Mouse (Mus musculus): ENCODE results near the gene Pdcd7.
A peak's percentile ranks its signal among the peaks of the same experiment; 100 is the strongest.
"Not testable (repeated sequence)": the region's sequence is repeated elsewhere in the genome, so short reads cannot be mapped to it uniquely, and the experiment has no call there.

The Pdcd7 gene

GRCm38 (mm10) chr9:65345854-65346475, at the start of gene Pdcd7:
Gene Pdcd7, plus strand, starts transcription at chr9:65346104.
- peak; percentile 93 for DNase-seq (ENCODE audit: low read depth, low spot score)

GRCm38 (mm10) chr9:65297056-65297455, 48.8 kb upstream of the Pdcd7 start:
- DNase-seq (ENCODE audit: low read depth, low spot score): no peak

DNA sequence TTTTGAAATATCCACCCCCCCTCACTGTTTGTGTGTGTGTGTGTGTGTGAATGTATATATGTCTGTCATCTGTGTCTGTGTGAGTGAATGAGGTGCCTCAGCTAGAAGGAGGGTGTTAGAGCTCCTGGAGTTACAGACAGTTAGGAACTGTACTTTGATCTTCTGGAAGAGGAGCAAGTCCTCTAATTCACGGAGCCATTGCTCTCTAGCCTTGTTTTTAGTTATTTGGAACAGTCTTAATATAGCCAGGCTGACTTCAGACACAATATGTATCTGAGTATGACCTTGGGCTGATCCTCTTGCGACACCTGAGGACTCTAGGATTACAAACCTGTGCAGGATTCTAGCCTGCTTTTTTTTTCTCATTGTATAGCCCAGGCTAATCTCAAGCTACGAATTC, 47.1 kb upstream of the Pdcd7 start:
- no peak for DNase-seq (ENCODE audit: low read depth, low spot score)

- no peak for DNase-seq (ENCODE audit: low read depth, low spot score)
These were observed 46.3 kb upstream of the Pdcd7 start for GRCm38 (mm10) chr9:65299650-65300049.

DNA sequence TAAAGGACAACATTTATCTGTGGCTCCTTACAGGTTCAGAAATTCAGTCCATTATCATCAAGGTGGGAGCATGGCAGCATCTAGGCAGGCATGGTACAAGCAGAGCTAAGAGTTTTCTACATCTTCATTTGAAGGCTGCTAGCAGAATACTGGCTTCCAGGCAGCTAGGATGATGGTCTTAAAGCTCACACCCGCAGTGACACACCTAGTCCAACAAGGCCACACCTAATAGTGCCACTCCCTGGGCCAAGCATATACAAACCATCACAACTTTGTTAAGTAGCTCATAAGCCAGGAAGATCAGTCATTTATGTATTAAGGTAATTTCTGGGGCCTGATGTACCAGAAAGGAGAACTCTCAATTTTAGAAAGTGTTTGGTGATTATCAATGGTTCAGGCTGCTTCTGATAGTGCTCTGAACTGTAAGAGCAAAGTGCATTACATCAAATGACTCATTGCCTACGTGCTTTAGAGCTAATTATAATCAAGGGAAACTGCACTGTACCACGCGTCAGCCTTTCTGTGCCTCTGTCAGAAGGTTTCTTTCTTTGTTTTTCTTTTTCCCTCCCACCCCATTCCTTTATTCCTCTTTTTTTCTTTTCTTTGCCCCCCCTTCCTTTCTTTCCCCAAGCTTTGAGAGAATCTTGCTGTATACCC, 43.4 kb upstream of the Pdcd7 start:
- DNase-seq (ENCODE audit: low read depth, low spot score): no peak

DNA sequence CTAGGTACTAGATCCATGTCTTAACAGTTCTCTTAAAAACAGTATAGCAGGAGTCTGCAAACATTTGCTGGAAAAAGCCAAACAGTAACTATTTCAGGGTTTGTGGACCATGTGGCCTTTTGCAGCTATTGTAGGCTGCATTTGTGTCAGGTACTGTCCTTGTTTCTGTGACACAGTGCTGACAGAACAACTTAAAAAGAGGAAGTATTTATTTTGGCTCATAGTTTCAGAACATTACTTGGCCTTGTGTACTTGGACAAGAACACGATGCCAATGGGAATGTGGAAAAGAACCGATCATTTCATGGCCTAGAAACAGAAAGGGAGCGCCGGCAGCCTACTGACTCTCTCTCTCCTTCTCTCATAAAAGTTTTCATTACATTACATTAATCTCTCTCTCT, 42.3 kb upstream of the Pdcd7 start:
- no peak for DNase-seq (ENCODE audit: low read depth, low spot score)

- no peak for DNase-seq (ENCODE audit: low read depth, low spot score)
These were observed 41.6 kb upstream of the Pdcd7 start for GRCm38 (mm10) chr9:65304300-65304699.

DNA sequence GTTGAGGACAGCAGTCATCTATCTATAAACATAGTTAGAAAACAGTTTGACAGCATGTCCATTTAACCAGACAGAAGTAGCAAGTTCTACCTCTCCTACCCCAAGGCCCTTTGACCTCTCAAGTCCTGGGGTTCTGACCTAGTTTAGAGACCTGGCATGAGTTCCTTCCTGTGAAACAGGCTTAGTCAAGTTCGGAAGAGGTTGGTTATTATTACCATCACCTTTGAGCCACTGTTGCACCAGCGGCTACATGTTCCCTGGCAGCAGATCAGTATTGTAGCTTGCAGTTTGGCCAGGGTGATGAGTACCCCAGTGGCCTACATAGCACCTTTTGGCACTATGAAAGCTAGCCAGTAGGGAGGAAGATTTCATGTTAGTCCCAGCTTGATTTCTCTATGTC, 39.2 kb upstream of the Pdcd7 start:
- DNase-seq (ENCODE audit: low read depth, low spot score): no peak

DNA sequence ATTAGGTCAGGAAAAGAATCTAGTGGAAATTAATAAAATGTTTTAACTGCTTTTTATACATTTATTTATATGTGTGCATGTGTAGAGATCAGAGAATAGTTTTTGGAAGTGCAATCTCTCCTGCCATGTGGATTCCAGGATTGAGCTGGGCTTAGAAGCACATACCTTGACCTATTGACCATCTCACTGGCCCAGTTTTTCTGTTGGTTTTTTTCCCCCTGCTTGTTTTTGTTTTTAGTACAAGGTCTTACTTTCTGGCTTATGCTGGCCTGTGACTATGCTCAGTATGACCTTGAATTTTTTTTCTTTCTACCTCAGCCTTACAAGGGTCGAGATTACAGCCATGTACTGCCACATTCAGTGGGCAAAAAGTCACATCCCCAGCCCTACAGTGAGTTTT, 37.9 kb upstream of the Pdcd7 start:
- DNase-seq (ENCODE audit: low read depth, low spot score): no peak

- DNase-seq (ENCODE audit: low read depth, low spot score): no peak
These were observed 33.1 kb upstream of the Pdcd7 start for GRCm38 (mm10) chr9:65312669-65313357.

GRCm38 (mm10) chr9:65313846-65314245, 32.1 kb upstream of the Pdcd7 start:
- no peak for DNase-seq (ENCODE audit: low read depth, low spot score)

- DNase-seq (ENCODE audit: low read depth, low spot score): no peak
These were observed 23.5 kb upstream of the Pdcd7 start for GRCm38 (mm10) chr9:65322255-65322900.

- DNase-seq (ENCODE audit: low read depth, low spot score): no peak
These were observed 19.9 kb upstream of the Pdcd7 start for GRCm38 (mm10) chr9:65325971-65326370.

- DNase-seq (ENCODE audit: low read depth, low spot score): no peak
These were observed 18.5 kb upstream of the Pdcd7 start for GRCm38 (mm10) chr9:65327371-65327770.

DNA sequence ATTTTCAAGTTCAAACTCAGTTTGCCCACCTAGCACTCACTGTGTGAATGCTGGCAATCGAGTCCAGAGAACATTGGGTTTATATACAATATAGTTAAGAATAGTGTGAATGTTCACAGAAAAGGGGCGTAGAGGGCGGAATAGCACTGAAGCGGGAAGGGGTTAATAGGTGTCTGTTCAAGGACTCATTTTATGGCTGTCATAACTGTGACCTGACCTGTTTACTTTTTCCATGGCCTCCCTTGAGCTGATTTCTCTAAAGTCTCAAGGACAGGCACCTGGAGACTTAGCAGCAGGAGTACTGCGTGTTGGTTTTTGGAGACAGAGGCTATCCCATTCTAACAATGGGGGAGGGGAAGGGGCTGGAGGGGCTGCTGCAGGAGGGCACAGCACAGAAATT, 11.9 kb upstream of the Pdcd7 start:
- DNase-seq (ENCODE audit: low read depth, low spot score): no peak

GRCm38 (mm10) chr9:65339146-65339545, 6.8 kb upstream of the Pdcd7 start:
- DNase-seq (ENCODE audit: low read depth, low spot score): no peak

- no peak for DNase-seq (ENCODE audit: low read depth, low spot score)
These were observed 5.5 kb upstream of the Pdcd7 start for GRCm38 (mm10) chr9:65340414-65340813.

DNA sequence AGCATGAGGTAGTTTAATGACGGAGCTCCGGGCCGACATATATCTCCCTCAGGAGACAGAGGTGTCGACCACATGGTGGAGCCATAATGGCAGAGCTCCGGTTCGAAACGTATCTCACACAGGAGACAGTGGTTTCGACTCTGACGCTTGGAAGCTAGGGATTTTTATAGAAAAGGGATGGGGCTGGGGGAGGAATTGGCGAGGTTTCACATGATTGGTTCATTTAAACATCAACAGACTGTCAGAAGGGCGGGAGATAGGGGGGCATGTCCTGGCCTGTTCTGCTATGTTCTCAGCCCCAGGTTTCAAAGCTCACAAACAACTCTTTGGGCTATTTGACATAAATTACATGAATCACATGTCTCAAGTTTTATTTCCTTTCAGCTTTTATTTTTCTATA, 465 bp upstream of the Pdcd7 start:
- DNase-seq (ENCODE audit: low read depth, low spot score): not testable (repeated sequence)

GRCm38 (mm10) chr9:65346476-65347111, 690 bp downstream of the Pdcd7 start:
- peak; percentile 26 for DNase-seq (ENCODE audit: low read depth, low spot score)

DNA sequence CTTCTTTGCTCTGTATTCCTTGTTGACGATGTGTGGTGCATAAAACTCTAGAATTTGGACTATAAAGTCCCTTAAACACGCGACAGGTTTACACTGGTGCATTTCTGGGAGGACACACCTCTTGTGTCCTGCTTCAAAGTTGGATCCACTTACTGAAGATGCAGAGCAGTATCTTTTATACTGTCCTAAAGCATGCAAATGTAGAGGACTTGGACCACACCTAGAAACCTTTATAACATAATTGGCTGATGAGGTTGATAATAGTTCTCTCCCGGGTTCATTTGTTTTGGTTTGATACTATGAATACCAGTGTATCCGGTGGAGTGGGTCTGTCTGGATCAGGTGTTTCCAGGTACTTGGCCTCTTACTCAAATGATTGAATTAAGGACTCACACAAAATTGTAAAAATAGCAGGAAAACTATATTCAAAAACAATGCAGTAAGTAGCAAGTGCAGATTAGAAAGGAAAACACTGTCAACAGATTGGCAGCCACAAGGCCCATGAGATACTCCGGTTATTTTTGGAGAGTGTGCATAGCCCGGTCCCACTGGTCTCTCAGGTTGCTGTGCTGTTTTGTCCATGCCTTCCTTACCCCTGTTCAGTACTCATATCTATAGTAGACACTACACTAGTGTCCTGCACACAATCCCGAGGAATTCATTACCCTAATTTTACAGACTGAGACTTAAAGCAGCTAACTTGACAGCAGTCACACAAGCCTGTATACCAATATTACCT, 1.4 kb downstream of the Pdcd7 start:
- no peak for DNase-seq (ENCODE audit: low read depth, low spot score)

DNA sequence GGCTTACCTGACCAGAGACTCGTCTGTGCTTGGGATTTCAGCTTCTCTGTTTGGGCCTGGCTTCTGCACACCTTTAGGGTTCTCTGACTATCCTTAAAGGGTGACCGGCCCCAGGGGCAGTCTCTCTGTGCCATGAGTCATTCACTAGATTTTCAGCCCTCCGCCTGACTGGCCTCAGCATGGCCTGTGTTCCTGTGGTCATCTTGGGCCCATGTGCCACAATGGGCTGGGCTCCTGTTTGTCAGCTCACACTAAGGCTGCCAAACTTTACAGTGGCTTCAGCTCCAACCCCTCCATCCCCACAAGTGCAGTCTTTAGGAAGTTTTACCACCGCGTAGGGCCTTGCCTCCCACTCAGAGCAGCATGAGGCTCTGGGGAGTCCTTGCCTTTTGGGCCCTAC, 7.3 kb downstream of the Pdcd7 start:
- no peak for DNase-seq (ENCODE audit: low read depth, low spot score)

Data from embryo, embryonic 11.5 days (tissue).